Mouse (Mus musculus): ENCODE results near the gene Scarb1.

Gene Scarb1

GRCm38 (mm10) chr5:125240124-125240781 lies 100.6 kb downstream of the Scarb1 start:
- in situ Hi-C loops (cut with MboI), result no loop called here

- in situ Hi-C loops (cut with MboI), result no loop called here
Observed at GRCm38 (mm10) chr5:125235874-125236273, 105.0 kb downstream of the Scarb1 start.

- in situ Hi-C loops (cut with MboI), result no loop called here
Observed at GRCm38 (mm10) chr5:125235398-125235797, 105.5 kb downstream of the Scarb1 start.

DNA sequence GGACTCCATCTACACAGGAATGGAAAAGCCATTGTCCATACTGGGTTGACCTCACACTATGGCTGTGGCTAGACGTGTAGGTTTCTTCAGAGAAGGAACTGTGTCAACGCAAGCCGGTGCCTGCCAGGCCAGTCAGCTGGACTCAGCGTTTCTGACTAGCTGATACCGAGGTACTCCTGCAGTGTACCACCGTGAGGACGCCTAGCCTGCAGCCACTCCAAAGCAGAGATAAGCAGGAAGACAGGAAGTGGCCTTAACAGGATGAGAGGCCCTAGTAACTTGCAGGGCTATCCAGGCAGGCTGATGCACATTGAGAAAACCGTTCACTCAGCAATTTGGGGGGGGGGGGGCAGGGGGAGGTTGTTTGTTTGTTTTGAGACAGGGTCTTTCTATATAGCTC lies 106.5 kb downstream of the Scarb1 start:
- in situ Hi-C loops (cut with MboI), result no loop called here

DNA sequence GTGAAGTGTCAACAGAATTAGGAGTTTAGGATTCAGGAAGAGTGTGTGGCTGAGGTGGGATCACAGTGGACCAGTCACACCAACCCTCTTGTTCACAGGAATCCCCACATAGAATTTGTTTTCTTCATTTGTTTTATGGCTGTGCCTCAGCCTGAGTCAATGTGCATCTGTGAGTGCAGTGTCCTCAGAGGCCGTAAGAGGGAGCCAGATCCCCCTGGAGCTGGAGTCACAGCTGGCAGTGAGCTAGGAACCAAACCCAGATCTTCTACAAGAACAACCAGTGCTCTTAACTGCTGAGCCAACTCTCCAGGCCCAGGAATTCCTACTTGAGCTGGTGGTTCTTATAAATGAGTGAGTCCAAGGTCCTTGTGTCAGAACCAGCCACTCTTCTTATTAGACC lies 107.4 kb downstream of the Scarb1 start:
- in situ Hi-C loops (cut with MboI), result no loop called here

DNA sequence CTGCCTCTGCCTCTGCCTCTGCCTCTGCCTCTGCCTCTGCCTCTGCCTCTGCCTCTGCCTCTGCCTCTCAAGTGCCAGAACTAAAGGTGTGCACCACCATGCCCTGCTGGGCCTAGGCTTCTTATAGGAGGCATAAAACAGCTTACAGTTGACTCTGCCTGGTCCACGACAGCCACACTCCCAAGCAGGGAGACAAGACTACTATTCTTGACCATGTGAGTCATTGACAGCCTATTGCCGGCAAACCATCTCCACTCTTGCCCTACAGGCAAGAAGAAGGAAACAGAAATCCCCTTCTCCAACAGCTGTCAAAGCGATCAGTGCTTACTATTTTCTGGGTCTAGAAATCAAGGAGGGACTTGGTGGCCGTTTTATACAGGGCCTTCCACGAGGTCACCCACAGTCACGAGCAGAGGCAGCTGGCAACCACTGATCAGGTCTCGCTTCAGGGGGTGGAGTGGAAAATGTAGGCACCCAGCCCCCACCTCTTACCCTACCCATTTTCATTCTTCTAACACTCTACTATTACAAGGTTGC lies 108.4 kb downstream of the Scarb1 start:
- in situ Hi-C loops (cut with MboI), result no loop called here

DNA sequence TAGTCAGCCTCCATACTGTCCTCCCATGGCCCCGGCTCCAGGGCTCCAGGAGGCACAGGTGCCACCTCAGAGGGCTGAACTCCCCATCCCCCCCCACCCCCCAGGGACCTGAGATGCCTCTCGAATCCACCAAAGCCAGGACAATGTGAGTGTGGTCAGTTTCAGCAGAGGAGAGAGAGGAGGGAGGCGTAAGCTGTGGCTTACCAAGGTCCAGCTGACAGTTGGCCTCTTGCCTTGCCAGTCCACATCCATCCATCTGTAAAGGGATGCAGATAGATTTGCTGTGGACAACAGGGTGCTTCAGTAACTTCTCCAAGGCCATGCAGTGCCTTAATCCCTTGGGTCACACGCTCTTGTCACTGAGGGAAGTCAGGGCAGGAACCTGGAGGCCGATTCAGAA lies 110.4 kb downstream of the Scarb1 start:
- in situ Hi-C loops (cut with MboI), result no loop called here

GRCm38 (mm10) chr5:125229097-125229496 lies 111.8 kb downstream of the Scarb1 start:
- in situ Hi-C loops (cut with MboI), result no loop called here

DNA sequence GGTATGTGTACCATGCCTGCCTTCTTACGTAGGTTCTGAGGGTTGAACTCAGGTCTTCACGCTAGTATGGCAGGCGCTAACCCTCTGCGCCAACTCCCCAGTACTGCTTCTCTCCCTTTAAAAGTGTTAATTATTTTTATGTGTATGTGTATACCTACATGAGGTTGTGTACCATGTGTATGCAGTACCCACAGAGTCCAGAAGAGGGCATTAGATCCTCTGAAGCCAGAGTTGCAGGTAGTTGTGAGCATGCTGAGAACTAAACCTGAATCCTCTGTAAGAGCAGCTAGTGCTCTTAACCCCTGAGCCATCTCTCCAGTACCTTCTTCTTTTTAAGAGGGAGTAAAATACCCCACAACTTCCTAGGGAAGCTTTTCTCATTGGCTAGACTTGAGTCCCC lies 113.2 kb downstream of the Scarb1 start:
- in situ Hi-C loops (cut with MboI), result no loop called here
